Mouse (Mus musculus): ENCODE data around the gene Maf. TPM values are rescaled to one million over a fixed set of nuclear protein-coding genes. Genes with fewer than 3 reads are reported as not detected.

Gene Maf
- polyA plus RNA-seq, 1 experiment from 2014 or later: 14.8 TPM

DNA sequence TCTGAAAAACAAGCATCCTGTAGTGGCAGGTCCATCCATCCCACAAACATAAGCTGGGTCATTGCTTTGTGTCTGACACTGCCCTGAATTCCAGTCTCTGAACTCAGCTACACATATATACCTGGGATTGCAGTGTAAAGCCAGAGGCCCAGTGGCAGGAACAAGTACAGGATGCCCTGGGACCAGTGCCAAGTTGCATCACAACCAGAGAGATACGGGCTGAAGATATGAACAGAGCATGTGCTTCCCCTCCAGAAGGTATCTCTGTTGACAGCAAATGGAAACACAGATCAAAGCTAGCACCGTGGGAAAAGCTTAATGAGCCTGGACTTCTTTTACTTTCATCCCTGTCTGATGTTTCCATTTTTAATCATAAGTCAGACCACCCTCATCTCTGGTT, 38.1 kb upstream of the Maf start:
- no peak for DNase-seq (ENCODE audit: low spot score)
- no peak overlapping the region for H3K9ac ChIP-seq (ENCODE audit: low read depth, low read length)
- no peaks in the 10 kb centered on the region for H3K36me3 ChIP-seq (ENCODE audit: insufficient read depth, low read length)
- no peak for TF ChIP-seq CTCF (IDR thresholded peaks at IDR 0.05; ENCODE audit: low read depth)
- ATAC-seq (replicated peaks; ENCODE audit: low FRiP score, low read depth): no peak
- H3K27me3 ChIP-seq (ENCODE audit: insufficient read depth, low read length): no peaks in the 10 kb centered on the region
- H3K4me1 ChIP-seq (replicated peaks; ENCODE audit: insufficient read depth, low read length): no peaks in the 10 kb centered on the region
- no peak overlapping the region for H3K4me2 ChIP-seq (ENCODE audit: low read length)
- WGBS: 48% methylated on average over 2 of the region's 2 CpGs
- H3K9me3 ChIP-seq (replicated peaks; ENCODE audit: low read length): no peaks in the 10 kb centered on the region
- H3K4me3 ChIP-seq (replicated peaks; ENCODE audit: low read depth, low read length): no peak overlapping the region
- H3K27ac ChIP-seq: no peak overlapping the region

DNA sequence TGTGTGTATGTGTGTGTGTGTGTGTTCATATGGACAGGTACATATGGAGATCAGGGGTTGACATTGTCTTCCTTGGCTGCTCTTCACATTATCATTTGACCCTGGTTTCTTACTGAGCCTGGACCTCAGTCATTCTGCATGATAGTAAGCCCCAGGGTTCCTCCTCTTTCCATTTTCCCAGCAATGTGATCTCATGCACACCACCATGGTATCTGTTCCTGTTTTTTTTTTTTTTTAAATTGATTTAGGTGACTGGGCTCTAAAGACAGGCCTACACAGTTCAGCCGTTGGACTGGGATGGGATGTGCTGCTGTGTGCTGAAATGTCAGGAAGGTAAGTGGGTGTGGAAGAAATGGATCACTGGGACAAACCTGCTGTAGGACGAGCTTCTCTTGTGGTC, 35.8 kb upstream of the Maf start:
- WGBS: 63% methylated on average over 2 of the region's 2 CpGs
- H3K9me3 ChIP-seq (replicated peaks; ENCODE audit: low read length): no peaks in the 10 kb centered on the region
- ATAC-seq (replicated peaks; ENCODE audit: low FRiP score, low read depth): no peak

DNA sequence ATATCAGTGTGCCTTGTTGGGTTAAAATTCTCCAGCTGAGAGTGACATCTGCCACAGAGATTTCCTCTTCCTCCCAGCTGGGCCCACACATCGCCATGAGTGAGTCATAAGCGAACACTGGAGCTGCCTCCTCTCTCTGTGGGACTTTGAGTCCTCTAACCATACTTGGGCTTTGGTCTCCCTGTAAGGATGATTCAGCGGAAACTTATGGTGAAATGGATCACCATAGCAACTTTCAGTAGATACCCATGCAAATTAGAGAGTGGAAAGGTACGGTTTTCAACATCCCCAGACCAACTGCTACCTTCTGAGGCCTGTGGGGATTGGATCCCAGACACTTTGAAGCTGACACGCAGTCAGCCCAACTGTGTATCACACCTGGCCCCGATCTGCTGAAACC, 35.1 kb upstream of the Maf start:
- Histone ChIP-seq H3K36me3 (ENCODE audit: insufficient read depth, low read length) (no peaks in the 10 kb centered on the region), H3K27me3 (ENCODE audit: insufficient read depth, low read length) (no peaks in the 10 kb centered on the region), H3K4me3 (replicated peaks; ENCODE audit: low read depth, low read length) (no peak overlapping the region), H3K27ac (no peak overlapping the region), H3K9me3 (replicated peaks; ENCODE audit: low read length) (no peaks in the 10 kb centered on the region), H3K4me1 (replicated peaks; ENCODE audit: insufficient read depth, low read length) (no peaks in the 10 kb centered on the region), H3K4me2 (ENCODE audit: low read length) (no peak overlapping the region), H3K9ac (ENCODE audit: low read depth, low read length) (no peak overlapping the region)
- DNase-seq (ENCODE audit: low spot score) (no peak), ATAC-seq (replicated peaks; ENCODE audit: low FRiP score, low read depth) (no peak)
- no peak for TF ChIP-seq CTCF (IDR thresholded peaks at IDR 0.05; ENCODE audit: low read depth)
- 86% methylated on average over 6 of the region's 6 CpGs for WGBS

More for the DNA sequence above, 35.8 kb upstream of the Maf start:
- Histone ChIP-seq H3K4me1 (replicated peaks; ENCODE audit: insufficient read depth, low read length) (no peaks in the 10 kb centered on the region), H3K4me3 (replicated peaks; ENCODE audit: low read depth, low read length) (no peak overlapping the region), H3K9ac (ENCODE audit: low read depth, low read length) (no peak overlapping the region), H3K36me3 (ENCODE audit: insufficient read depth, low read length) (no peaks in the 10 kb centered on the region), H3K27me3 (ENCODE audit: insufficient read depth, low read length) (no peaks in the 10 kb centered on the region), H3K4me2 (ENCODE audit: low read length) (no peak overlapping the region), H3K27ac (no peak overlapping the region)
- TF ChIP-seq CTCF (IDR thresholded peaks at IDR 0.05; ENCODE audit: low read depth): no peak
- DNase-seq (ENCODE audit: low spot score): no peak

DNA sequence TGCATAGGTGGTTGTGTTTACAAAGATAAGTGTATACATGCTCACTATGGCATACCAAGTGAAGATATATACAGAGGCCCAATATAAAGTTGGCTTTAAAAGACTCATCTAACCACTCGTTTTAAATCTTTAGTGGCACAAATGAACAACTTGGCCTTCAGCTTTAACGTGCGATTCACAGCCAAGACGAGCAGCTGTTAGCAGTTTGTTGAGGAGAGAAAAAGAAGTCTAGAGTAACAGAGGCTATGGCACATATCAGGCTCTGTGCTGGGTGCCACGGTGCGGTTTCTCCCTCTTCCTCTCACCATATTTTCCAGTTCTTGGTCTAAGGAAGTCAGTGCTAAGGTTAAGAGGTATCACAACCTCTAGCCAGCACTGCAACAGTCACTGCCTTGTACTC, 34.4 kb upstream of the Maf start:
- no peaks in the 10 kb centered on the region for H3K9me3 ChIP-seq (replicated peaks; ENCODE audit: low read length)
- DNase-seq (ENCODE audit: low spot score) (no peak), ATAC-seq (replicated peaks; ENCODE audit: low FRiP score, low read depth) (no peak)
- H3K4me2 ChIP-seq (ENCODE audit: low read length): no peak overlapping the region
- H3K4me3 ChIP-seq (replicated peaks; ENCODE audit: low read depth, low read length): no peak overlapping the region
- no peaks in the 10 kb centered on the region for H3K4me1 ChIP-seq (replicated peaks; ENCODE audit: insufficient read depth, low read length)
- H3K27me3 ChIP-seq (ENCODE audit: insufficient read depth, low read length): no peaks in the 10 kb centered on the region
- no peak for TF ChIP-seq CTCF (IDR thresholded peaks at IDR 0.05; ENCODE audit: low read depth)
- no peaks in the 10 kb centered on the region for H3K36me3 ChIP-seq (ENCODE audit: insufficient read depth, low read length)
- 91% methylated on average over 6 of the region's 6 CpGs for WGBS
- H3K9ac ChIP-seq (ENCODE audit: low read depth, low read length): no peak overlapping the region
- no peak overlapping the region for H3K27ac ChIP-seq

DNA sequence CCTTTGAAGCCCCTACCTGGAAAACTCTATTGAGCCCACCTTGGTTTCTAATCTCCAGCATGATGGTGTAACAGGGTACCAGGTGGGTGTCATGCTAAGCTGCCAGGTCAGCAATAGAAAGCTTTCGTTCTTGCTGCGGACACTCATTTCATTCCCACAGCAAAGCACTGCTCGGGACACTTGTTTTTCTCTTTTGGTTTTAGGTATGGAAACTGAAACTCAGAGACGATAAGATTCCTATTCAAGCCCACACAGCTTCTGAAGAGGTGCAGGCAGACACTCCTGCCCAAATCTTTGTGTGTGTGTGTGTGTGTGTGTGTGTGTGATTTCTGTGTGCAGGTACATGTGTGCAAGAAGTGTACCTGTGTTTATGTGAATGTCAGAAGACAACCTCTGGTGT, 32.2 kb upstream of the Maf start:
- H3K27me3 ChIP-seq (ENCODE audit: insufficient read depth, low read length): no peaks in the 10 kb centered on the region
- no peak overlapping the region for H3K4me3 ChIP-seq (replicated peaks; ENCODE audit: low read depth, low read length)
- H3K9me3 ChIP-seq (replicated peaks; ENCODE audit: low read length): no peaks in the 10 kb centered on the region
- no peak for TF ChIP-seq CTCF (IDR thresholded peaks at IDR 0.05; ENCODE audit: low read depth)
- no peak for DNase-seq (ENCODE audit: low spot score)
- no peak overlapping the region for H3K9ac ChIP-seq (ENCODE audit: low read depth, low read length)
- no peaks in the 10 kb centered on the region for H3K36me3 ChIP-seq (ENCODE audit: insufficient read depth, low read length)
- no peaks in the 10 kb centered on the region for H3K4me1 ChIP-seq (replicated peaks; ENCODE audit: insufficient read depth, low read length)
- H3K4me2 ChIP-seq (ENCODE audit: low read length): no peak overlapping the region
- no peak overlapping the region for H3K27ac ChIP-seq
- ATAC-seq (replicated peaks; ENCODE audit: low FRiP score, low read depth): no peak
- WGBS: 95% methylated on average over 4 of the region's 4 CpGs

DNA sequence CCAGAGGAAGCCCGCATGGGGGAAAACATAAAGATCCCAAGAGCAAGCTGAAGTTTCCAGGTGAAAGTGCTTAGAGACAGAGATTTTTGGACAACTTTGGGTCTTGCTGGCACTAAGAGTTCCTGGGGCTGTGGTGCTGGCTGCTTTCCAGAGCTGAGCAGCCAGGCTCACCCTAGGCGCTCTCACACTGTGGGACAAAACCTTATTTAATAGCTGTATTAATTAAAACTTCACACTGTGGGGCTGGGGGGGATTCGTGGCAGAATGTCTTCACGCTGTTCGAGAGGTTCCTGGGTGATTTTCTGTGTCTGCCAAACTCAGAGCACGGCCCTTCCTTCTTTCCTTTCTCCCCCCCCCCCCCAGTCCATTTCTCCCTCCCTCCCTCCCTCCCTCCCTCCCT, 24.8 kb upstream of the Maf start:
- ATAC-seq (replicated peaks; ENCODE audit: low FRiP score, low read depth) (no peak), DNase-seq (ENCODE audit: low spot score) (no peak)
- no peak overlapping the region for H3K4me3 ChIP-seq (replicated peaks; ENCODE audit: low read depth, low read length)
- no peak overlapping the region for H3K4me2 ChIP-seq (ENCODE audit: low read length)
- no peak overlapping the region for H3K9ac ChIP-seq (ENCODE audit: low read depth, low read length)
- no peaks in the 10 kb centered on the region for H3K27me3 ChIP-seq (ENCODE audit: insufficient read depth, low read length)
- no peak overlapping the region for H3K27ac ChIP-seq
- no peaks in the 10 kb centered on the region for H3K4me1 ChIP-seq (replicated peaks; ENCODE audit: insufficient read depth, low read length)
- WGBS: 75% methylated on average over 6 of the region's 6 CpGs
- no peak for TF ChIP-seq CTCF (IDR thresholded peaks at IDR 0.05; ENCODE audit: low read depth)
- H3K9me3 ChIP-seq (replicated peaks; ENCODE audit: low read length): no peaks in the 10 kb centered on the region
- no peaks in the 10 kb centered on the region for H3K36me3 ChIP-seq (ENCODE audit: insufficient read depth, low read length)

DNA sequence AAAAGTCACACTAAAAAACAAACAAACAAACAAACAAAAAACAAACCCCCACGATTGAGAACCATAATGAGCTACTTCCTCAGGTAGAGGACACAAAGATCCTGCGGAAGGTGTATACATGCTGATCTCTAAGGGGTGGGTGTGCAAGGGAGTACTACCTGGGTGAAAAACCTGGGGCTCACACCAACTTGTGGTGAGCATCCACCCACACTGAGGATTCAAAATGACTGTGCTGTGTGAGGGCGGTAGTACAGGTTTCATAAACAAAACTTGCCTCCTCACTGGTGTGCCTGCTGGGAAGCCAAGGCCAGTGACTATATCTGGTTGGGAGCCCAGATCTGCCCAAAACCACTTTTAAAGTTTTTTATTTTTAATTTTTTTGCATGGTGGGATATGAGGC, 19.2 kb upstream of the Maf start:
- Histone ChIP-seq H3K9me3 (replicated peaks; ENCODE audit: low read length) (no peaks in the 10 kb centered on the region), H3K4me3 (replicated peaks; ENCODE audit: low read depth, low read length) (no peak overlapping the region), H3K36me3 (ENCODE audit: insufficient read depth, low read length) (no peaks in the 10 kb centered on the region), H3K27ac (no peak overlapping the region), H3K27me3 (ENCODE audit: insufficient read depth, low read length) (no peaks in the 10 kb centered on the region), H3K4me1 (replicated peaks; ENCODE audit: insufficient read depth, low read length) (no peaks in the 10 kb centered on the region), H3K9ac (ENCODE audit: low read depth, low read length) (no peak overlapping the region), H3K4me2 (ENCODE audit: low read length) (no peak overlapping the region)
- DNase-seq (ENCODE audit: low spot score) (no peak), ATAC-seq (replicated peaks; ENCODE audit: low FRiP score, low read depth) (no peak)
- 87% methylated on average over 3 of the region's 3 CpGs for WGBS
- no peak for TF ChIP-seq CTCF (IDR thresholded peaks at IDR 0.05; ENCODE audit: low read depth)
